Mouse (Mus musculus): ENCODE measurements around the gene Plxnb2.

The Plxnb2 gene

DNA sequence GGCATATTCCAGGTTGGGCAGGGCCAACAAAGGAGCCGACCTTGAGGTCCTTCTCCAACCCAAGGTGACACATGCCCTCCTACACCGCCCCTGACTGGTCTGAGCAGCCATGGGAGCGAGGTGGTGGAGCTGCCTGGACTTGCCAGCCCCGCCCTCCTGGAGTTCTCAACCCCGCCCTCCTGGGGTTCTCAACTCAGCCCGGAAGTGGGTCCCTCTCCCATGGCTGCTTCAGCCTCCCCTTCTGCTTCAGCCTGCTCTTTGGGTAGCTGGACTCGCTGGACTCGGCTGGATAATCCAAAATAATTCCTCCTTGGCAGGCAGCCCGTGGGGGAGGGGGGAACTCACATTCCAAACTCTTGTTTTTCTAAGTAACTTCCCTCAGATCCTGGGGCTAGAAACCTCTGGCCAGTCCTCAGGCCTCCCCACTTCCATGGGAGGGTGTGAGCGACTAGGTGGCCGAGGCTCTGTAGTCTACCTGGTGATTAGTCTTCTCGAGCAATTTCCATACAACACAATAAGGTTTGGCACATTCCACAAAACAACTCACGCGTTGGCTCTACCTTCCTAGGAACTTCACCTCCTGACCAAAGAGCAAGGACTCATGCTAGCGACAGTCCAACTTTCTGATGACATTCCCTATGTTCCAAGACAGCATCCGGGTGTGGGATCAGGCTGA is 1.5 kb downstream of the Plxnb2 start:
- DNase-seq, result peak; percentile 81 to 83

DNA sequence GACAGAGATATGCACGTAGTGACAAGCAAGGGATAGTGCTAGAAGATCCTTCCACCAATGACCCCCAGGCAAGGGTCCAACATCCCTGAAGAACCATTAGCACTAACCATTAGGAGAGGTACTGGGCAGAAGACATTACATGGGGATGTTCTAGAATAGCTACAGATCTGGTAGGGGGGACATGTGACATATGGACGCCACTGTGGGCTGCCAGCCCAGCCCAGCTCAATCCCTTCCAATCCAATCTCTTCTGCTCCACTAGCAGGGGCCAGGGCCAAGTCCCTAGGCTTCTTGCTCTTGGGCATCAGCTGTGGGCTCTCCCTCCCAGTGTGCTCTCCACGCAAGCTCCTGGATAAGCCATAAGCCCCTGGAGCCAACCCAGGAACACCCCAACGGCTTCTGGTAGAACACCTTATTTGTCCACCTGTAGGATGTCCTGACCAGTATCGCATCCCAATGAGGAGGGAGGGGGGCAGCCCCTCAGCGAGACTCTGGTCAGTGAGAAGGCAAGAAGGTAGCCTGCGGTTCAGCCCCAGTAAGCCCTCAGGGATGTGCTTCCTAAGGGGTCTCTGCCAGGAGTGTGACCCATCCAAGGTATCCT is 2.2 kb downstream of the Plxnb2 start:
- DNase-seq, result peak; percentile 92 to 96

DNA sequence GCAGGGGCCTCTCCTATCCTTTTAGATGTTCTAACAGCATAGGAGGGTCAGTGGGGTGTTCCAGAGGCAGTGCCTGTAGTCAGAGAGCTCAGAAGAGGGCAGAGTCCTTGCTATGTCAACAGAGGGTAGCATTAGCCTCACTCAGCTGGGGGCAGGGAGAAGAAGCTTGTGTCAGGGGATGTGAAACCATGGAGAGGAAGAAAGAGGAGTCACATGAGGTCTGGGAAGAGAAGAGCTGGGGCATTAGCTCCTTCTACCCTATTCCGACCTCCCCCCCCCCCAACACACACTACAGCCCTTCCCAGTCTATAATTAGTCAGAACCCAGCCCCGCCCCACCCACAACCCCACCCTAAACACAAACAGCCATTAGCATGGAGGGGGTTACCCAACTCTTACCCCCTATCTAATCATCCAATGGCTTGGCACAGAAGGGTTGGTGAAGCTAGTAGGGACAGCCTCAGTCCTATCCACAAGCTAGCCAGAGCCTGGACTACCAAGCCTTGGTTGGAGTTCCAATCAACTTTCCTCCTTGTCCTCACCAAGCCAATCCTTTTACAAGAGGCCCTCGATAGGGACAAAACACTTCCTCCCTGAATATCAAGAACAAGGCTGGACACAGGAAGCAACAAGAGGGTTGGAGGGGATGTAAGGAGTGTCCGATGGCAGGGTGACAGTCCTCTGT is 2.9 kb downstream of the Plxnb2 start:
- DNase-seq, result peak; percentile 29 to 50

DNA sequence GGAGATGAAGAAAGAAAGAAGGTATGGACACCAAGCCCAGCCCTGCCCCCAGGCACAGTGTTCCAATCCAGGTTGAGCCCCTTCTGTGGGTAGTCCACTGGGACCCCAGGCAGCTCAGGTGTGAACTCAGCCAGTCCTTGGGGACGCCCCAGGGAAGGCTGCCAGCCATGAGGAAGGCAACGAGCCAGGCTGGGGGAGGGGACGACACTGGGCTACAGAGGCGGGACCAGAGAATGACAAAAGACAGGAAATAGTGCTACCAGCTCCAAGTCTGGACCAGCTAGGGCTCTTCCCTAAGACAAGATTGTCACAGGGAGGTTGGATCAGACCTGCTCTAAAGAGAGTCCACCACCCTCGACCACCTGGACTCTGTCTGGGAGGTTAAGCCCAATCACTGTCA is 3.5 kb downstream of the Plxnb2 start:
- peak; percentile 85 to 88 for DNase-seq

DNA sequence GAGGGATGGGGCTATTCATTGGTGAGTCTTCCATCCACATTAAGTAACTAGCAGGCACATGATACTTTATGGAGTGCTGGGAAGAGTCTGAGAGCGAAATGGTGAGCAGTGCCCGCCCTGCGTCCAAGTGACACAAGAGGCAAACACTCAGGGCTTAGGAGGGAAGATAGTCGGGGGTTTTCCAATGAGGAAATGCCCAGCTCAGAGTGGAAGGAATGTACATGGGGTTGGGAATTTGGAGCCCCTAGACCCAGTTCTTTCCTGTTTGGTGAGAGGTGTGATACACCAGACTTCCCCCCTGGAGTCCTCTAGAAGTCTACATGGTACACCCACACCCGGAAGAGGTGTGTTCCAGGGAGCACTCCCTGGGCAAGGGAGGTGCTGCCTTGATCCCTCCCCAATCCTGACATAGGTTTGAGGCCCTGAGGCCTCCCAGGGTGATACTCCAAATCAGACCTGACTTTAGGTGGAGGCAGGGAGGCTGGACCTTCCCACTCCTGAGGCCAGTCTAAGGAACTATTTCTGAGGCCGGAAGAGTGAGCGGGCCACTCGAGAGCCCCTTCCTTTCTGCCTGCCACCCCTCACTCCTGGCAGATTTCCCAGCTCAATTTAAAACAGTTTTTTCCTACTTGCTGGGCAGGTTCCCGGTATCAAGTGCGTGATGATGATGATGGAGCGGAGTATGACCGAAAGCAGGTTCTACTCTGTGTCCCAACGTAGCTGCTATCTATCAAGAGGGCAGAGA is 5.0 kb downstream of the Plxnb2 start:
- DNase-seq, result no peak

DNA sequence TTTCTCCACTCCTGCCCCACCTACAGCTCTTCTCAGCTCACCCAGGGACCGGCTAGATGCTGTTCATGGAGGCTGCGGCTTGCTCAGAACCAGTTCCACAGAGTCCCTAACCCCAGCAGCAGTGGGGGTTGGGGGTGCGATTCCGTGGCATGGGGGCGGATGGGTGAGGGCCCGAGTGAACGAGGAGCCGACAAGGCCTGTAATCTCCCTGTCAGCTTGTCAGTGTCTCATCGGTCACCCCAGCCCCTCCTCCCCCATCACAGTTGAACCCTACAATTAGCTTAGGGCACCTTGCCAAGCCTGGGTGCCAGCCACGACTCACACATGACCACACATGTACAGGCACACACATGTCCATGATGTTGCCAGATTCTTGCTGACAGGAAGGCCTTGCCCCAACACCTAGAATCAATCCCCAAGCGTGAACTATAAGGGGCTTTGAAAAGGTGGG is 5.7 kb downstream of the Plxnb2 start:
- DNase-seq, result peak; percentile 57 to 67

DNA sequence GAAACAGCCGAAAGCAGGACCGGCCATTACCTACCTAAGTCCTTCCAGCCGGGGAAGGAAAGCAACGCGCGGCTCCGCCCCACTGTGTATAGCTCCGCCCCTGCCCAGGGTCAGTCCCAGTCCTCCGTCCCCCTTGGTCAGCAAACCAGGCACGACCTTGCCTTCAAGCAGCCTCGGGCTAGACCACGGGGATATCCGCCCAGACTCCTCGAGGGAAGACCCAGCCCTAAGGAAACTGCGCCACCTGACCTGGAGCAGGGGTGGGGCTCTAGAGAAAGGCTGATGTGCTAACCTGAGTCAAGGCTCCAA is 6.7 kb downstream of the Plxnb2 start:
- peak; percentile 69 to 75 for DNase-seq

DNA sequence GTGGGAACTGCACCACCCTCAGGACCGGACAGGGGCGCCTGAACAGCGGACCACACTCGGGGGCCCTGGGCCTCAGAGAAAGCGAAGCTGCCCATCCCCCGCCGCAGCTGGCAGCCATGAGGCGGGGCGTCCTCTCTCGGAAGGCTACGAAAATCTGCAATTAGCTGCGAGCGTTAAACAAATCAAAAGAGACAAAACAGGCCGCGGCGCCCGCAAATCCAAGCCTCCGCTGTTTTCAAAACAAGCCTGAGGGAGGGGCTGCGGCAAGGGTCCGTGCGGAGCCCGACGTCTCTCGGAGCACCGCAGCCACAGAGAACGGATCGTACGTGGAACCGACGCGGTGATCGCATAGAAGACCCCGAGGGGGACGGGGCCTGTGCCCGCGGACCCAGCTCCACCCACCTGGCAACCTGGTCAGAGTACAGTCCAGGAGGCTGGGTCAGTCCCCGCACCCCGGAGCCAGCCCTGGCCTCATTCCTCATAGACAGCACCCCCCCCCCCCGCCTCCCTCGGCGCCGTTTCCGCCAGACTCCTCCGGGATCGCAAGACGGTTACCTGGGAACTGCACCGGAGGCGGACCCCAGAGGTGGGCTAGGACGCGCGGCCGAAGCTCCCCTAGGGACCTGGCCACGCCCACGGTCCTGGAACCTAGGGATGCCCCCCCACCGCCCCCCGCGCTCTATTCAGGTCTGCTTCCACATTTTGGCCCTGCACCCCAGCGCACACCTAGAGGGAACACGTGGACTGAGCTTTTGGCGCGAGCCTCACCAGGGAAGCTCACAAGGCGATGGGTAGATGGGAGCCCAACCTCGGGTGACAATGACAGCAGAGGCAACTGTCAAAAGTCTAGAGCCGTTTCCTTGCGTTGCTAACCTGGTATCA is 7.3 kb downstream of the Plxnb2 start:
- peak; percentile 59 to 66 for DNase-seq

DNA sequence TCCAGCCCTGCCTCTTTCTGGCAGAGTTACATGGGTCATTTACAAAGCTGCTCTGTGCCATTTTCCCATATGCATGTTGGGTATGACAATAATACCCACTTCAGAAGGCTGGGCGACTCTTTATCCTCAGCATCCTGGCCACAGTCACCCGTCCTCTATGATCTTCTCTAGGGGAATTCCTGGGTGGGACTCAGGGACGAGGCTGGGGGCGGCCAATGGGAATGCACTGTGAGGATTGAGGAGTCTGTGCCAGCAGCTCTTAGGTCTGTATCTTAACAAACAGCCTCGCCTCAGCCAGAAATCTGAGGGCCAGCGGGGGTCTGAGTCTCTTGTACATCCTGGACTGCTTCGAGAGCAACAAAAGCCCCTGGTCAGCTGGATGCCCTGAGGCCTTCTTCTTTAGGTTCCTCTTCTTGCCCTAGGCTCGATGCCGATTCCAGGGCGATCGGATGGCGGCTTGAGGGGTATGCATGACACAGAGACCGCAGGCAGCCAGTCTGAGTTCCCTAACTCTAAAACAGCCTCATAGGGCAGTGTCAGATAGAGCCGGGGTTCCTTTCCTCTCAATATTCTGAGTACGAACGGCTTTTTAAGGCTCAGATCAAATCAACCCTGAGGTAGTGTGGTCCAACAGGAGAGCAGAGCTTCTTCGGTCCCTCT is 8.2 kb downstream of the Plxnb2 start:
- DNase-seq, result peak in 1 of 2 experiments; percentile 47

DNA sequence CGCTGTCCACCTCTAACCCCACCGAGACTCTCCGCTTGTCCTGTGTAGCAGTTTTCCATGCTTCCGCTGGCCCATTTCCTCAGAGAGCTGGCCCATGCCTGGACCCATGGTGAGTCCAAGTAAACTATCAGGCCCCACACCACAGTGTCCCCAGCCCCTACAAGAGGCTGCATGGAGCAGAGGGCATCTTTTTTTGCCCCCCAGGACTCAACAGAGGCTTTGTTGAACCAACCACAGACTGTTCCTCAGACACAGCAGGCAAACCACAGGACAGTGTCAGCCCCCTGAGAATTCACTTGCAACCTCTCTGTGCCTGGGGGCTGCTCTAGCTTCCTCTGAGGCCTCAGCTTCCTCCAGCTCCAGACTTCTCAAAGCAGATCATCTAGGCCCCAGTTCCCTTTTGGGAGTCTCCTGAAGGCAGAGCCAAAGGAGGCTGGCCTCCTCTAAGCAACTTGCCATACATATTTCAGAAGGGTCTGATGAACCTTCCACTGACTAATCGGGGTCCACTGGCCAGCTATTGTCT is 9.0 kb downstream of the Plxnb2 start:
- DNase-seq, result no peak

DNA sequence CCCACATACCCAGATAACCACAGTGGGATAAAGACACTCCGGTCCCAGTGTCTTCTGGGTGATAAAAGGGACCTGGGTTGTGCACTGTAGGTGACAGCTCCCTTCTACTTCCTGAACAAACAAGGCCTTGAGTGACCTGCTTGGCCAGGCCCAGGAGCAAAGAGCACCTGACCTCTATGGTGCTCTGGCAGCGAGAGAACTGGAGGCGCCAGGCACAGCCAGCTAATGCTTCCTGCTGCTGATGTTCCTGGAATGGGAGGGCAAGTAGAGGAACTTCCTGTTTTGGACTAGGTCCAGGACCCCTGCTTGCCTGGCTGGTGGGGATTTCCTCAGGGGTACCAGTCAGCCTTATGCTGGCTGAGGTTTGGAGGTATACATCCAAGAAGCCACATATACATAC is 10.5 kb downstream of the Plxnb2 start:
- DNase-seq, result peak in 1 of 2 experiments; percentile 56

DNA sequence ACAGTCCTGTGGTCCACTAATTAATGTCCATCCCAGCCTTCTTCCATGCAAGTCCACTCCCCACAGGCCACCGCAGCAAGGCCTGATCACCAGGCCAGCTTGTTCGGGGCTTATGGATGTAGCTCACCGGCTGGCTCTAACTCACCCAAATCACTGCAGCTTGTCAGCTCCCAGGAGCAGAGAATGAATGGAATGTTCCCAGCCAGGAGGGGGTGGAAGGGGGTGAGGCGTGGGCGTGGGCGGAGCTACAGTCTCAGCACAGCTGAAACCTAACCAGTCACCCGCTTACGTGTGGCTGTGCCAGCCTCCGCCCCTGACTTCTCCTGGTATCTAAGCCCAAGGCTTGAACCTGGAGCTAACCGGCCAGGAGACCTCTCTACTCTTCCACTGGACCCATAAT is 11.2 kb downstream of the Plxnb2 start:
- DNase-seq, result peak; percentile 80 to 83

DNA sequence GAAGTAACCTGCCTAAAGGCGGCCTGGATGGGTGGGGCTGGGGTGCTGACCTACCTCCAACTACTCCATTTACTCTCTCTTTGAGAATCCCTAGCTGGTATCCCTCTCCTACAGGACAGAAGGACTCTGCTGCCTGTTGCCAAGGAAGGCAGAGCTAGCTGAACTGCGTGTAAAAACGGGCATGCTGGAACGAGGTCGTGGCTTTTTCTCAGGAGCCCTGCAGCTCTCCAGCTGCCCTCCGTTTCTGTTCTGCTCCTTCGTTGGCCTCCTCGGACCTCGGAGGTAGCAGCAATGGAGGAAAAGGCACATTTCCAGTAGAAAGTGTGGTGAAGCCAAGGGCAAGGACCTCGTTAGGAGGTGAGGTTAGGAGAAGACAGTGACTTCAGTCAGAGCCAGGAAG is 11.7 kb downstream of the Plxnb2 start:
- peak in 1 of 2 experiments; percentile 64 for DNase-seq

DNA sequence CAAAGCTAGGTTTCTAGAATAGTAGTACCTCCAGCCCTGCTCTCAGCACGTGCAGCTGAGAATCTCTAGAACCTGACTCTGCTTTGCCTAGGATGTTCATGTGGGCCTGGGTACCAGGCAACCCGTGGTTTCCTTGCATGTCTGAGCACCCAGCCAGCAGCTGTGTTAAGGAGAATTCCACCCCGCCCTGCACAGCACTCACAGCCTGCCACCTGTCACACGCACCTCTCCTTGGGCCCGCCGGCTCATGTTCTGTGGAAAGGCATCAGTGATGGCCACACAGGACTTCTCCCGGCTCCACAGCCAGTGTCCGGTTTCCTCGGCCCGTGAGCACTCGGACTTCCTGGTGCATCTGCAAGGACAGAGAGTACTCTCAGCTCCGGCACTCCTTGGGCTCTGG is 15.1 kb downstream of the Plxnb2 start:
- no peak for DNase-seq

DNA sequence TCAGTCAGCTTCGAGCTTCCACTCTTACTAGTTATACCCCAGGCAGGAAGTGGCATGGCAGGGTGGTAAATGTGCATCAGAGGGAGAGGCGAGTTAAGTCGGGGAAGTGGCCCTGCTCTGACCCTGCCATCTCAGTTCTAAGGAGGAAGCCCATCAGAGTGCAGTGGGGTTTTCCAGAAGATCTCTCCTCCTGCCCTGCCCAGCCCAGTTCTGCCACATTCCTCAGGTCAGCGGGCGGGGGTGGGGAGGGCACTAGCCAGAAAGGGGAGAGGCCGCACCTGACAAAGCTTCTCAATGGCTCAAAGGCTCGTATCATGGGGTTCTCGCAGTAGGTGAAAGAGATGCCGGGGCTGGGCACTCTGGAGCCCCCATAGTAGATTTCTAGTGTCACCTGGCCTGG is 19.2 kb downstream of the Plxnb2 start:
- no peak for DNase-seq

DNA sequence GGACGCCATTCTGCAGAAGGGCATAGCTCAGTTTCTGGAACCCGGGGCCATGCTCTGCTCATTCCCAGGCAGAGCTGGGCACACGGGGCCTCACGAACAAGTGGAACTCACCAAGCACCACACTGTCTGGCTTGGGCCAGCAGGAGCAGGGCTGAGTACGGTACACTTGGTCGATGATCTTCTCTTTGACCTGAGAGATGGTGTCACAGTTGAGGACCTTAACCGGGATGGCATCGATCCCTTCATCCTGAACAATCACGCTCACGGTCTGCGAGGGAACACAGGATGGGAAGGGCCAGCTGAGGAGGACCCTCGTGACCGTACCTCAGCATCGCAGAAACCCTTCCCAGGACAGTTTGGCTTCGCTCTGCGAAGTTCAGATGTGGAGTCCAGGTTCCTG is 22.1 kb downstream of the Plxnb2 start:
- DNase-seq, result no peak

DNA sequence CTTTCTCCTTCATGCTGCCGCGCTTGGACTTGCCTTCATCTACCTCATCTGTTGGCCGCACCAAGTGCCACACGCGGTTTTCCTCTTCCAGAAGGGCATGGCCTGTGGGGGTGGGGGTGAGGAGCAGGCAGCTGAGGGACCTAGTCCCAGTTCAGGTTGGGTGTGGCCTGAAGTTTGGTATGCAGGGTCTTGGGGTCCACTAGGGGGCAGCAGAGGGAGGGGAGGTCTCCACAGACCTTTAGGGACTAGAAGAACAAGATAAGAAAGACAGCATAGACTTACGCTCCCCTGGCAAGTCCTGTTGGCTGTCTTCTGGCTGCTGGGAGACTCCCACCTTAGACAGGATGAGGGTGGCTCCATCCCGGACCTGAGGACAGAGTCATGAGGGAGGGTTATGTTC is 22.6 kb downstream of the Plxnb2 start:
- peak; percentile 82 to 90 for DNase-seq

DNA sequence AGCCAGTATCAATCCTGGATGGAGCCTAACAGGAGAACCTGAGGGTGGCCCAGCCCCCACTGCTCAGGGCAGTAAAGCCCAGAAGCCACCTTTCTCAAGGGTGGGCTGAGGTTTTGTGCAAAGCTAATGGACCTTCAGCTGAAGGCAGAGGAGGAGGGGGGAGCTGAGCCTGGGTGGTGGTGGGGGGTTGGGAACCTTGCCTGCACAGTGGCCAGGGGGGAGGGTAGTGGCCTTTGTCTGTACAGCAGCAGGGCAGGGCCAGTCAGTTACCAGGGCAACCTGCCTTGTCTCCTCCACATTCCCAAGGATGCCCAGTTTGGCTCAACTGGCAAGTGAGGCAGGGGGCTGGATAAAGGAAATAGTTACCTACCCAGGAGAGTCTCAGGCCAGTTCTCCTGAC is 28.3 kb downstream of the Plxnb2 start:
- DNase-seq, result no peak

DNA sequence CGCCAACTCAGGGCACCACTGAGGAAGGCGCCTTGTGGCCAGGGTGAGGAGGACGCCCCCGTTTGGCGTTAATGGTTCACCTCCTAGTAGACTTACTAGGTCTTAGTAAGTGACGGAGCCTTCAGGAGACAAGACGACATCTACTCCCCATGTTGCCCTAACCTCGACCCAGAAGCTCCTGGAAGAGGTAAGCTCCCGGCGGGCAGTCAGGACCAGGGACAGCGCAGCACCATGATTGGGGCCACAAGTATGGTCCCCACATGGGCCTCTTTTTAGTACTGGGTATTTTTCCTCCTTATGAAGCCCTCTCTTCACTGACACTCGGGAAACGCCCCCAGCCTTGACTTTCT is 30.6 kb downstream of the Plxnb2 start:
- no peak for DNase-seq

DNA sequence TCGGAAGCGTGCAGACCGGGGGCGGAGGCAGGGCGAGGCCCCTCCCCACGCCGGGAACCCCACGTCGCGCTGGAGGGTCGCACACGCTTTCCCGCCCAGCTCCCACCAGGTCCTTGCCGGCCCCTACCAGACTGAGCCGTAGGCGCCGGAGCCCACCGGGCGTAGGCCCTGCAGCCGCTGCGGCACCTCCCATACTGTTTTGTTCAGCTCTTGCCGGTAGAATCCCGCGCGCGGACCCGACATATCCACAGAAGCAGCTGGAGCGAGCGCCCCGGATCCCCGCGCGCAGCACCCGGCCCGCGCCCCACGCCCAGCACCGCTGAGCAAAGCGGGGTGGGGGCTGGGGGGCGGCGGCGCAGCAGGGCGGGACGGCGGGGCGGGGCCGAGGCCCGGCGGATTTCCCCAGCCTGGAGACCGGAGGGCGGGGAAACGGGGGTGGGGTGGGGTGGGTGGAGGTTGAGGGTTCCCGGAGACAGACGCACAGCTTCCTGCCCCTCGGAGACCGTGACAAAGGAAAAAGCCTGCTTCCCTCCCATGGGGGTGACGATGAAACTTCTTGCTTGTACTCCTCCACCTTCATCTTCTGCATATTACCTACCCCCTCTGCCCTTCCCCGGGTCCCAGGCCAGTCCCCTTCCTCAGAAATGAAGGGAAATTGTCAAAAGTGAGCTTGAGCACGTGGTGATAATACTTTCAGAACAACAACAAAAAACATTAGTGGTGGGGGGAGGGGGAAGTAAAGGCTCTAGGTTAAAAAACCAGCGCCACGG is 31.1 kb downstream of the Plxnb2 start, which contains the start of gene Mapk11:
Gene Mapk11, minus strand, starts transcription at position 358 of the 770 bp plus-strand sequence.
- peak; percentile 46 to 53 for DNase-seq
